Mouse (Mus musculus) intestine, embryonic 14.5 days (tissue): ENCODE measurements at regions not wholly inside any gene's neighbourhood (a gene's known extent, or its start where the extent isn't known, plus 50 kb on each side); places are given as distances from the start of the nearest gene placed in this dataset.

ENCODE experiments used
- ATAC-seq: fragments of 200-750 bp; cut with Nextera tagmentation; replicated peaks from 2 replicates; pipeline ENCODE4 v1.8.0; 2017; ENCODE audit warnings: low read depth, moderate number of reproducible peaks, moderate TSS enrichment, moderate library complexity; ENCODE audit not compliant: low FRiP score, low TSS enrichment
- DNase-seq: peaks from one replicate; pipeline ENCODE4 v3.0.0-alpha.2; 2018; ENCODE audit warnings: low spot score
- H3K27ac ChIP-seq: fragments of 300-500 bp; sonication (generic); 2 replicates; pipeline ENCODE4 v1.5.1; 2014; ENCODE audit warnings: low read depth, mild to moderate bottlenecking, control low read depth
- H3K27me3 ChIP-seq: fragments of 300-500 bp; sonication (generic); replicated peaks from 2 replicates; pipeline ENCODE4 v1.6.1; 2014; ENCODE audit warnings: low read length, control low read depth; ENCODE audit not compliant: control insufficient read depth, insufficient read depth
- H3K36me3 ChIP-seq: fragments of 300-500 bp; sonication (generic); 2 replicates; pipeline ENCODE4 v1.6.1; 2014; ENCODE audit warnings: low read length, control low read depth; ENCODE audit not compliant: control insufficient read depth, insufficient read depth
- H3K4me1 ChIP-seq: fragments of 300-500 bp; sonication (generic); replicated peaks from 2 replicates; pipeline ENCODE4 v1.6.1; 2014; ENCODE audit warnings: low read length, control low read depth, mixed read lengths; ENCODE audit not compliant: control insufficient read depth, insufficient read depth
- H3K4me2 ChIP-seq: fragments of 300-500 bp; sonication (generic); 2 replicates; pipeline ENCODE4 v1.6.1; 2014; ENCODE audit warnings: low read length
- H3K4me3 ChIP-seq: fragments of 300-500 bp; sonication (generic); 2 replicates; pipeline ENCODE4 v1.5.1; 2014; ENCODE audit warnings: low read depth, low read length, control low read depth, mixed read lengths
- H3K9ac ChIP-seq: fragments of 300-500 bp; sonication (generic); 2 replicates; pipeline ENCODE4 v1.6.1; 2014; ENCODE audit warnings: mild to moderate bottlenecking, low read length
- H3K9me3 ChIP-seq: fragments of 300-500 bp; sonication (generic); 2 replicates; pipeline ENCODE4 v1.6.1; 2016; ENCODE audit warnings: low read length, control low read depth; ENCODE audit not compliant: control insufficient read depth
- WGBS: fragments of 180-500 bp; shearing (Covaris S2); extraction: QIAGEN DNeasy Blood & Tissue Kit; methylation state at CpG from one replicate; pipeline ENCODE4 v1.1.7; 2014; 5-methylcytosine and 5-hydroxymethylcytosine counted together

- H3K4me1 ChIP-seq, result peaks cover 34% of the 10 kb centered on the region
- no peaks in the 10 kb centered on the region for H3K9me3 ChIP-seq
- DNase-seq (no peak), ATAC-seq (no peak)
- no peak overlapping the region for H3K4me2 ChIP-seq
- no peak overlapping the region; the same call in 1 of the 2 replicates for H3K27ac ChIP-seq
- H3K9ac ChIP-seq, result no peak overlapping the region
- no peaks in the 10 kb centered on the region for H3K27me3 ChIP-seq
- 63% methylated on average over 5 of the region's 5 CpGs for WGBS
- H3K36me3 ChIP-seq, result no peaks in the 10 kb centered on the region
- H3K4me3 ChIP-seq, result no peak overlapping the region
Observed at GRCm38 (mm10) chr9:35363079-35363478, 57.8 kb upstream of the Cdon start.

GRCm38 (mm10) chr9:35363936-35364335, 57.0 kb upstream of the Cdon start:
- no peak overlapping the region for H3K4me2 ChIP-seq
- H3K9me3 ChIP-seq, result no peaks in the 10 kb centered on the region
- WGBS, result 31% methylated on average over 4 of the region's 4 CpGs
- no peak overlapping the region for H3K4me3 ChIP-seq
- no peaks in the 10 kb centered on the region for H3K36me3 ChIP-seq
- no peaks in the 10 kb centered on the region for H3K27me3 ChIP-seq
- DNase-seq, result no peak
- H3K27ac ChIP-seq, result no peak overlapping the region; the same call in 1 of the 2 replicates
- H3K9ac ChIP-seq, result no peak overlapping the region
- no peak for ATAC-seq
- peaks cover 34% of the 10 kb centered on the region for H3K4me1 ChIP-seq

- WGBS, result 93% methylated on average over 5 of the region's 5 CpGs
- no peaks in the 10 kb centered on the region for H3K36me3 ChIP-seq
- H3K27ac ChIP-seq, result no peak overlapping the region
- H3K9me3 ChIP-seq, result no peaks in the 10 kb centered on the region
- no peak overlapping the region for H3K4me3 ChIP-seq
- ATAC-seq (no peak), DNase-seq (no peak)
- H3K4me2 ChIP-seq, result no peak overlapping the region
- H3K4me1 ChIP-seq, result peaks cover 17% of the 10 kb centered on the region
- H3K27me3 ChIP-seq, result no peaks in the 10 kb centered on the region
- H3K9ac ChIP-seq, result no peak overlapping the region
Observed at GRCm38 (mm10) chr9:35365975-35366374, 55.0 kb upstream of the Cdon start.

- Histone ChIP-seq H3K27me3 (no peaks in the 10 kb centered on the region), H3K4me3 (no peak overlapping the region), H3K4me2 (no peak overlapping the region), H3K27ac (no peak overlapping the region), H3K4me1 (peaks cover under 1% of the 10 kb centered on the region; the same call in 1 of the 2 replicates), H3K9me3 (no peaks in the 10 kb centered on the region), H3K36me3 (no peaks in the 10 kb centered on the region), H3K9ac (no peak overlapping the region)
- WGBS, result 75% methylated on average over 5 of the region's 5 CpGs
- DNase-seq (no peak), ATAC-seq (peak; percentile 47; the same call in 1 of the 2 replicates)
Observed at GRCm38 (mm10) chr9:35369063-35369462, 51.9 kb upstream of the Cdon start.

- Histone ChIP-seq H3K27ac (no peak overlapping the region), H3K27me3 (no peaks in the 10 kb centered on the region), H3K36me3 (no peaks in the 10 kb centered on the region), H3K9ac (no peak overlapping the region), H3K4me1 (no peaks in the 10 kb centered on the region), H3K9me3 (no peaks in the 10 kb centered on the region), H3K4me3 (no peak overlapping the region), H3K4me2 (no peak overlapping the region)
- ATAC-seq, result no peak
- no peak for DNase-seq
- WGBS, result 69% methylated on average over 3 of the region's 3 CpGs
Observed at GRCm38 (mm10) chr9:35370031-35370430, 50.9 kb upstream of the Cdon start.

- WGBS, result 96% methylated on average over 3 of the region's 3 CpGs
- no peaks in the 10 kb centered on the region for H3K27me3 ChIP-seq
- no peak overlapping the region for H3K4me2 ChIP-seq
- DNase-seq (no peak), ATAC-seq (no peak)
- no peaks in the 10 kb centered on the region for H3K9me3 ChIP-seq
- no peaks in the 10 kb centered on the region for H3K4me1 ChIP-seq
- H3K4me3 ChIP-seq, result no peak overlapping the region
- no peak overlapping the region for H3K9ac ChIP-seq
- no peaks in the 10 kb centered on the region for H3K36me3 ChIP-seq
- H3K27ac ChIP-seq, result no peak overlapping the region
Observed at GRCm38 (mm10) chr9:35370895-35371294, 50.0 kb upstream of the Cdon start.
